Mouse (Mus musculus): ENCODE data around the gene Carnmt1. TPM values are rescaled to one million over a fixed set of nuclear protein-coding genes. Genes with fewer than 3 reads are reported as not detected.

Carnmt1 gene
- polyA plus RNA-seq, 1 experiment from 2014 or later, result 30.9 TPM

- Histone ChIP-seq H3K4me2 (replicated peaks; ENCODE audit: low read depth, low read length) (no peak overlapping the region), H3K36me3 (ENCODE audit: control insufficient read depth, insufficient read depth, low read length) (no peaks in the 10 kb centered on the region), H3K9me3 (ENCODE audit: control insufficient read depth, low read length) (no peaks in the 10 kb centered on the region), H3K4me3 (ENCODE audit: low read depth, low read length) (no peak overlapping the region), H3K9ac (ENCODE audit: low read depth, low read length) (no peak overlapping the region), H3K27me3 (ENCODE audit: control insufficient read depth, insufficient read depth, low read length) (no peaks in the 10 kb centered on the region), H3K4me1 (replicated peaks; ENCODE audit: control insufficient read depth, insufficient read depth, low read length) (no peaks in the 10 kb centered on the region), H3K27ac (ENCODE audit: low read depth, low read length) (no peak overlapping the region)
- 88% methylated on average over 5 of the region's 5 CpGs for WGBS
- no peak for DNase-seq (ENCODE audit: low spot score)
- ATAC-seq (ENCODE audit: low FRiP score), result no peak
These were observed 73.4 kb downstream of the Carnmt1 start for GRCm38 (mm10) chr19:18743946-18744345.

- no peak overlapping the region for H3K4me2 ChIP-seq (replicated peaks; ENCODE audit: low read depth, low read length)
- H3K9ac ChIP-seq (ENCODE audit: low read depth, low read length), result no peak overlapping the region
- H3K4me3 ChIP-seq (ENCODE audit: low read depth, low read length), result no peak overlapping the region
- H3K9me3 ChIP-seq (ENCODE audit: control insufficient read depth, low read length), result no peaks in the 10 kb centered on the region
- ATAC-seq (ENCODE audit: low FRiP score), result no peak
- no peak overlapping the region for H3K27ac ChIP-seq (ENCODE audit: low read depth, low read length)
- no peaks in the 10 kb centered on the region for H3K4me1 ChIP-seq (replicated peaks; ENCODE audit: control insufficient read depth, insufficient read depth, low read length)
- DNase-seq (ENCODE audit: low spot score), result no peak
- no peaks in the 10 kb centered on the region for H3K36me3 ChIP-seq (ENCODE audit: control insufficient read depth, insufficient read depth, low read length)
- H3K27me3 ChIP-seq (ENCODE audit: control insufficient read depth, insufficient read depth, low read length), result peaks cover 3% of the 10 kb centered on the region
- whole genome bisulfite sequencing, result 89% methylated on average over 5 of the region's 5 CpGs
These were observed 76.2 kb downstream of the Carnmt1 start for GRCm38 (mm10) chr19:18746576-18747340.

GRCm38 (mm10) chr19:18747379-18747778 lies 76.8 kb downstream of the Carnmt1 start:
- H3K4me3 ChIP-seq (ENCODE audit: low read depth, low read length), result no peak overlapping the region
- no peak overlapping the region for H3K27ac ChIP-seq (ENCODE audit: low read depth, low read length)
- DNase-seq (ENCODE audit: low spot score) (no peak), ATAC-seq (ENCODE audit: low FRiP score) (no peak)
- H3K4me1 ChIP-seq (replicated peaks; ENCODE audit: control insufficient read depth, insufficient read depth, low read length), result no peaks in the 10 kb centered on the region
- H3K9ac ChIP-seq (ENCODE audit: low read depth, low read length), result no peak overlapping the region
- H3K36me3 ChIP-seq (ENCODE audit: control insufficient read depth, insufficient read depth, low read length), result no peaks in the 10 kb centered on the region
- H3K27me3 ChIP-seq (ENCODE audit: control insufficient read depth, insufficient read depth, low read length), result peaks cover 3% of the 10 kb centered on the region
- 92% methylated on average over 4 of the region's 4 CpGs for WGBS
- H3K9me3 ChIP-seq (ENCODE audit: control insufficient read depth, low read length), result no peaks in the 10 kb centered on the region
- no peak overlapping the region for H3K4me2 ChIP-seq (replicated peaks; ENCODE audit: low read depth, low read length)

- 6% methylated on average over 41 of the region's 41 CpGs for WGBS
- Histone ChIP-seq H3K9me3 (ENCODE audit: control insufficient read depth, low read length) (no peaks in the 10 kb centered on the region), H3K9ac (ENCODE audit: low read depth, low read length) (peak within 1 kb of the TSS; percentile 40; the same call in 1 of the 2 replicates), H3K36me3 (ENCODE audit: control insufficient read depth, insufficient read depth, low read length) (no peaks in the 10 kb centered on the region), H3K4me3 (ENCODE audit: low read depth, low read length) (peak within 1 kb of the TSS; percentile 33), H3K4me2 (replicated peaks; ENCODE audit: low read depth, low read length) (peak within 1 kb of the TSS; percentile 70), H3K27me3 (ENCODE audit: control insufficient read depth, insufficient read depth, low read length) (peaks cover 3% of the 10 kb centered on the region), H3K27ac (ENCODE audit: low read depth, low read length) (no peak within 1 kb of the TSS), H3K4me1 (replicated peaks; ENCODE audit: control insufficient read depth, insufficient read depth, low read length) (no peaks in the 10 kb centered on the region)
- DNase-seq (ENCODE audit: low spot score) (peak; percentile 33), ATAC-seq (ENCODE audit: low FRiP score) (peak; percentile 57; the same call in 1 of the 2 replicates)
These were observed 79.2 kb downstream of the Carnmt1 start, which contains the start of gene Trpm6 for GRCm38 (mm10) chr19:18749598-18750339. TSS of gene Trpm6 (plus strand) at chr19:18749983.

Other genes starting within 250 kb of the Carnmt1 start
- gene Ostf1, start 38.9 kb upstream of the Carnmt1 start, polyA plus RNA-seq (2014; fragmentation: Nextera tagmentation; extraction: Ambion mirVana), result 49.4 and 55.5 TPM in 2 replicates
- 6.4 and 8.8 TPM in 2 replicates for gene Nmrk1, start 38.8 kb upstream of the Carnmt1 start, polyA plus RNA-seq (2014; fragmentation: Nextera tagmentation; extraction: Ambion mirVana)
- gene D030056L22Rik, start 42.4 kb downstream of the Carnmt1 start, polyA plus RNA-seq (2014; fragmentation: Nextera tagmentation; extraction: Ambion mirVana), result 78.6 and 92.3 TPM in 2 replicates
- 0.25 and 0.43 TPM in 2 replicates for gene Trpm6, start 79.2 kb downstream of the Carnmt1 start, polyA plus RNA-seq (2014; fragmentation: Nextera tagmentation; extraction: Ambion mirVana)

All from hindbrain, embryonic 11.5 days (tissue).